Mouse (Mus musculus): ENCODE measurements around the gene Gm3636.
"Not testable (repeated sequence)": the region's sequence is repeated elsewhere in the genome, so short reads cannot be mapped to it uniquely, and the experiment has no call there.

Gm3636 gene

DNA sequence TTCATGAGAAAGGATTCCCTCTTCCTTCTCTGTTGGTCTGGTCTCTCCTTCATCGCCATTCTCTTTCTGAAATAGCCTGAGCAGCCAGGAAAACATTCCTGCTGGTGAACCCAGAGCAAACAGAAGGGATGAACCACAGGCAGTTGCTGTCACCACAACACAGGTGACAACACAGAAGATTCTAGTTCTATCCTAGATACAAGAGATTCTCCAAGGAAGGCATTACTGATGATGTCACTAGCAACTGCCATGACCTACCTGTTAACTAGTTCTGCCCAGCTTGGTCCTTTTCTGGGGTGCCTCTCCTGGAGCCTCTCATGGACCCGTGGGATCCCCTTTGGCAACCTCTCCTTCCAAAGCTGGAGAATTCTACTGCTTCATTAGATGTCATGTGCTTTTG is at the start of gene Gm3636:
Gene Gm3636, minus strand, starts transcription at position 101 of the 400 bp plus-strand sequence.
- in situ Hi-C loops (cut with MboI): not testable (repeated sequence)

DNA sequence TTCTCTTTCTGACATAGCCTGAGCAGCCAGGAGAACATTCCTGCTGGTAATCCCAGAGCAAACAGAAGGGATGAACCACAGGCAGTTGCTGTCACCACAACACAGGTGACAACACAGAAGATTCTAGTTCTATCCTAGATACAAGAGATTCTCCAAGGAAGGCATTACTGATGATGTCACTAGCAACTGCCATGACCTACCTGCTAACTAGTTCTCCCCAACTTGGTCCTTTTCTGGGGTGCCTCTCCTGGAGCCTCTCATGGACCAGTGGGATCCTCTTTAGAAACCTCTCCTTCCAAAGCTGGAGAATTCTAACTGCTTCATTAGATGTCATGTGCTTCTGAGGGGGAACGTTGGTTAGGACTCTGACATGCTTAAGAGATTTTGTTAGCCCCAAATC is 32.2 kb upstream of the Gm3636 start, which contains the start of gene Gm8362:
Gene Gm8362, minus strand, starts transcription at position 101 of the 400 bp plus-strand sequence.
- in situ Hi-C loops (cut with MboI): not testable (repeated sequence)

- in situ Hi-C loops (cut with MboI): not testable (repeated sequence)
These were observed 15.1 kb upstream of the Gm3636 start for GRCm38 (mm10) chr14:6757231-6757536.

DNA sequence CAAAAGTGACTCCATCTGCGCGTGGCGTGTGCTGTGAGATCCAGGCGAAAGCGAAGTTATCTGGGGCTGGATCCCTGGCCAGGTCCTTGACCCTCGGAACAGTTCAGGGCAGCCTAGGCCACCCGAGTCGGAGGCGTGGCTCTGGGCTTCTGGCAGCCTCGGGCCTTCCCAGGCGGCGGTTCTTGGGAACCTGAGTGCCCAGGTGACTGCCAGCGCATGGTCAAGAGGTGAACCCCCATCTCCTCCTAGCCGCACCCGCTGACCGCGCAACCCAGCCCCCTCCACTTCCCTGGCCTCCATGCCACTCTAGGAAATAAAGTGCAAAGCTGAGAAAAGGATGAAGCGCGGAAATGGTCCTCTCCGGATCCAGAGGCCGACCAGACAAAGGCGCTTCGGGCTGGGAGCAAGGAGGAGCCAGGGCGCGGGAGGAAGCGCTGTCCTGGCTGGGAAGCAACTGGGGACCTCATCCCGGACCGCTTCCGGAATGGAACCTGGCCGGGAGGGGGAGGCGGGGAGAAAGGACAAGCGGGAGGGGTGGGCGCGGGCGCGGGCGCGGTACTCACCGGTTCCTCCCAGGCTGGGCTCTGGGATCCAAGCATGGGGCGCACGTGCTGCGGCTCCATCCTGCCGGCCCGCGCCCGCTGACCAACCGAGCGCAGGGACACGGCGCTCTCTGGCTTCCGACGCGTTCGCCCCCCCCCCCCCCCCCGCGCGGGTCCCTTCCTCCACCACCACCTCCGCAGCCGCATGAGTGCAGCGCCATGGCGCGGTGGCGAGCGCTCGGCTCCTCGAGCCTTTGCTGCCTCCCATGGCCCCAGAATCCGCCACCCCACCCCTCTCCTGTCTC is 14.5 kb upstream of the Gm3636 start:
- in situ Hi-C loops (cut with MboI): not testable (repeated sequence)

DNA sequence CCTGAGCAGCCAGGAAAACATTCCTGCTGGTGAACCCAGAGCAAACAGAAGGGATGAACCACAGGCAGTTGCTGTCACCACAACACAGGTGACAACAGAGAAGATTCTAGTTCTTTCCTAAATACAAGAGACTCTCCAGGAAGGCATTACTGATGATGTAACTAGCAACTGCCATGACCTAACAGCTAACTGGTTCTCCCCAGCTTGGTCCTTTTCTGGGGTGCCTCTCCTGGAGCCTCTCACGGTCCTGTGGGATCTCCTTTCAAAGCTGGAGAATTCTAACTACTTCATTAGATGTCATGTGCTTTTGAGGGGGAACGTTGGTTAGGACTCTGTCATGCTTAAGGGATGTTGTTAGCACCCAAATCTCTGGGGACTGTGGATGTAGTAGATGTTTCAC is 22.0 kb downstream of the Gm3636 start, which contains the start of gene Gm8050:
Gene Gm8050, minus strand, starts transcription at position 101 of the 400 bp plus-strand sequence.
- in situ Hi-C loops (cut with MboI): not testable (repeated sequence)
